Mouse (Mus musculus) heart, postnatal 10 days (tissue): Measurements from ENCODE around the gene Fzd10. TPM values are rescaled to one million over a fixed set of nuclear protein-coding genes. Genes with fewer than 3 reads are reported as not detected.

Experiments used
- DNase-seq, 2 experiments: peaks; one replicate each; pipeline ENCODE4 v3.0.0; 2021
- intact Hi-C: fragments of 180-260 bp; cut with DNase I; formaldehyde crosslinking; loops from one replicate; pipeline ENCODE4 v1.15.1; 2025
- total RNA-seq, 2 experiments: library from RNA; stranded (reverse); gene quantifications; 2 replicates each; pipeline ENCODE4 v1.2.3; 2021

Gene Fzd10
- under 1 TPM; 0.17 to 0.25 TPM for total RNA-seq

GRCm38 (mm10) chr5:128600072-128601021 lies at the start of gene Fzd10:
Fzd10 (plus strand) TSS chr5:128600844.
- intact Hi-C loops, result no loop called here
- peak in 1 of 2 experiments; percentile 14 for DNase-seq

GRCm38 (mm10) chr5:128551448-128551847 lies 49.2 kb upstream of the Fzd10 start:
- intact Hi-C loops, result no loop called here
- DNase-seq, result no peak

GRCm38 (mm10) chr5:128552136-128552890 lies 48.3 kb upstream of the Fzd10 start:
- intact Hi-C loops, result no loop called here
- no peak for DNase-seq

GRCm38 (mm10) chr5:128558126-128558525 lies 42.5 kb upstream of the Fzd10 start:
- no peak for DNase-seq
- intact Hi-C loops, result no loop called here

- intact Hi-C loops, result no loop called here
- no peak for DNase-seq
Measured at GRCm38 (mm10) chr5:128567313-128567712, 33.3 kb upstream of the Fzd10 start.

GRCm38 (mm10) chr5:128568970-128569369 lies 31.7 kb upstream of the Fzd10 start:
- DNase-seq, result no peak
- intact Hi-C loops, result no loop called here

GRCm38 (mm10) chr5:128570091-128570490 lies 30.6 kb upstream of the Fzd10 start:
- DNase-seq, result no peak
- intact Hi-C loops, result no loop called here

GRCm38 (mm10) chr5:128570848-128571247 lies 29.8 kb upstream of the Fzd10 start:
- intact Hi-C loops, result no loop called here

GRCm38 (mm10) chr5:128571706-128572105 lies 28.9 kb upstream of the Fzd10 start:
- intact Hi-C loops, result no loop called here

More at GRCm38 (mm10) chr5:128570848-128571247, 29.8 kb upstream of the Fzd10 start:
- DNase-seq, result no peak

GRCm38 (mm10) chr5:128575997-128576579 lies 24.6 kb upstream of the Fzd10 start:
- intact Hi-C loops, result no loop called here

More at GRCm38 (mm10) chr5:128571706-128572105, 28.9 kb upstream of the Fzd10 start:
- DNase-seq, result no peak

GRCm38 (mm10) chr5:128579047-128579650 lies 21.5 kb upstream of the Fzd10 start:
- intact Hi-C loops, result no loop called here
- DNase-seq, result peak in 1 of 2 experiments; percentile 7

More at GRCm38 (mm10) chr5:128575997-128576579, 24.6 kb upstream of the Fzd10 start:
- DNase-seq, result no peak

- intact Hi-C loops, result no loop called here
- no peak for DNase-seq
Measured at GRCm38 (mm10) chr5:128580931-128581330, 19.7 kb upstream of the Fzd10 start.

GRCm38 (mm10) chr5:128581516-128581921 lies 19.1 kb upstream of the Fzd10 start:
- no peak for DNase-seq

GRCm38 (mm10) chr5:128589231-128589630 lies 11.4 kb upstream of the Fzd10 start:
- intact Hi-C loops, result no loop called here

More at GRCm38 (mm10) chr5:128581516-128581921, 19.1 kb upstream of the Fzd10 start:
- intact Hi-C loops, result no loop called here

GRCm38 (mm10) chr5:128593446-128593845 lies 7.2 kb upstream of the Fzd10 start:
- intact Hi-C loops, result no loop called here
- DNase-seq, result no peak

More at GRCm38 (mm10) chr5:128589231-128589630, 11.4 kb upstream of the Fzd10 start:
- DNase-seq, result no peak

GRCm38 (mm10) chr5:128596813-128597212 lies 3.8 kb upstream of the Fzd10 start:
- no peak for DNase-seq
- intact Hi-C loops, result no loop called here

GRCm38 (mm10) chr5:128597381-128597780 lies 3.3 kb upstream of the Fzd10 start:
- intact Hi-C loops, result no loop called here
- DNase-seq, result no peak

- DNase-seq, result no peak
- intact Hi-C loops, result no loop called here
Measured at GRCm38 (mm10) chr5:128598191-128598720, 2.4 kb upstream of the Fzd10 start.

- DNase-seq, result no peak
- intact Hi-C loops, result no loop called here
Measured at GRCm38 (mm10) chr5:128598760-128599364, 1.8 kb upstream of the Fzd10 start.
